Mouse (Mus musculus): ENCODE measurements around the gene Cldn8.

DNA sequence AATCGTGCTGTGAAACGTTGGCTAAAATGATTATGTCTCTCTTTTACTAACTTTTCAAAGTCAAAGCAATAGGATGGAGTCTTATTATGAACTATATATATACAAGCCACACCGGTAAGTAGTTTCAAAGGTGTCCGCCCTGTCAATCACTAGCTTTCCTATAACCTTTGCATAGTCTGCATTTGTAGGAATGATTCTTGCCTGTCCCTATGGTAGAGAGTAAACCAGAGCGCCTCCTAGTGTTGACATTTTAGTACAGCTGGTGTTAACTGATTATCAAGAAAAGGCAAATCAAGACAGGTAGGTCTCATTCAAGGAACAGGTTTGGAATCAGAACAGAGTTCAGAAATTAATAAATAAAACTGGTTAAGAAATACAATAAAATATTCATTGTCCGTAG, 20.5 kb downstream of the Cldn8 start:
- TF ChIP-seq CTCF (IDR thresholded peaks at IDR 0.05; ENCODE audit: borderline replicate concordance, control insufficient read depth, extremely low read depth, insufficient read depth, low read length, poor library complexity) (no peak), POLR2A (IDR thresholded peaks at IDR 0.05; ENCODE audit: control insufficient read depth, extremely low read depth, insufficient read depth, low read length, poor library complexity) (no peak)

All from thymus, adult 2 months (tissue).